Comparison of ENCODE assay signal across 10 mouse cellular contexts in the genomic region with DNA sequence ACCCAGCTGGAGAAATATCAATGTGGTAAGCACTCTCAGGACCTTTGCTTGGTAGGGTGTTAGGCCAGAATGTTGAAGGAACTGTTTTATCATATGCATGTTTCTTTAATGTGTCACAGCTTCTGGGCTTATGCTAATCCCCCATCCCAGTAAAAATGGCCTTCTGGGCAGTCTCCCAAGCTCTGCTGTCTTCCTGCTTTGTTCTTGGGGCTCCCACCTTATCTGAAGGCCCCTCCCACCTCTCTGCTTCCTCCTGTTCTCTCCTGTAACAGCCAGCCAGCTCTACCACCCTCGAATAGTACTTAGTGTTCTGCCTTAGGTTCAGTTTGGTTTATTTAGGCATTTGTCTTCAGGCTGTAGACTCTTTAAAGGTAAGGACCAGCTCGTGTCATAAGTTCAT. TPM values are rescaled to one million over a fixed set of nuclear protein-coding genes. Genes with fewer than 3 reads are reported as not detected.
DNase-seq lines count a peak whose midpoint lies in the region; ATAC-seq and TF ChIP-seq lines count a peak whose summit lies in the region.
"Had no signal": no experiment of that assay in that cellular context is flagged by ENCODE, and none has a peak within 500 bp of the region (broad histone marks: within the 10 kb centered on the region; RNA-seq: fewer than 3 reads in every experiment).

No protein-coding gene starts in this region.

- 59% methylated on average over 2 of the region's 2 CpGs for WGBS in forebrain, embryonic 12.5 days
- WGBS in forebrain, postnatal 0 days = 47% methylated on average over 2 of the region's 2 CpGs
- 16% methylated on average over 2 of the region's 2 CpGs for WGBS in liver, postnatal 0 days (ENCODE audit: insufficient replicate concordance)
- 18% methylated on average over 2 of the region's 2 CpGs for WGBS in heart, embryonic 11.5 days (ENCODE audit: insufficient replicate concordance)
- 44% methylated on average over 2 of the region's 2 CpGs for WGBS in neural tube, embryonic 15.5 days

- H3K9ac ChIP-seq in forebrain, embryonic 12.5 days = no peak overlapping the region
- no peak overlapping the region for H3K9ac ChIP-seq in forebrain, postnatal 0 days
- H3K9ac ChIP-seq in liver, postnatal 0 days (replicated peaks) = no peak overlapping the region
- peak overlapping the region; percentile 35; the same call in 1 of the 2 replicates for H3K9ac ChIP-seq in heart, embryonic 11.5 days (ENCODE audit: low read depth, low read length)
- H3K9ac ChIP-seq in neural tube, embryonic 15.5 days (replicated peaks) = no peak overlapping the region
- H3K9ac ChIP-seq: embryonic facial prominence, embryonic 12.5 days; limb, embryonic 15.5 days had no signal

- no peaks in the 10 kb centered on the region for H3K36me3 ChIP-seq in forebrain, embryonic 12.5 days (replicated peaks)
- peaks cover 2% of the 10 kb centered on the region; the same call in 1 of the 2 replicates for H3K36me3 ChIP-seq in forebrain, postnatal 0 days (ENCODE audit: insufficient read depth)
- H3K36me3 ChIP-seq in liver, postnatal 0 days (replicated peaks; ENCODE audit: insufficient read depth, low read length) = 0 out of 2 replicates have a peak, but pooled peaks cover 2% of the 10 kb centered on the region
- no peaks in the 10 kb centered on the region for H3K36me3 ChIP-seq in heart, embryonic 11.5 days (ENCODE audit: control insufficient read depth, insufficient read depth, low read length)
- no peaks in the 10 kb centered on the region for H3K36me3 ChIP-seq in neural tube, embryonic 15.5 days
- H3K36me3 ChIP-seq: embryonic facial prominence, embryonic 12.5 days; limb, embryonic 15.5 days had no signal

- DNase-seq in forebrain, postnatal 0 days = no peak
- DNase-seq in liver (peak; percentile 39), MN1 (ENCODE audit: low spot score) (no peak)
- DNase-seq in liver, postnatal 0 days = no peak
- DNase-seq in lung, postnatal 4 days = peak; percentile 28 to 33

- no peak for TF ChIP-seq EP300 in liver, postnatal 0 days (IDR thresholded peaks at IDR 0.05; ENCODE audit: low read depth)

- 0 out of 2 replicates have a peak overlapping the region, but pooled peaks have one; percentile 25 for H3K27ac ChIP-seq in forebrain, embryonic 12.5 days
- H3K27ac ChIP-seq in forebrain, postnatal 0 days (ENCODE audit: low read depth, low read length) = no peak overlapping the region
- no peak overlapping the region for H3K27ac ChIP-seq in liver, postnatal 0 days (ENCODE audit: low read depth)
- H3K27ac ChIP-seq in heart, embryonic 11.5 days (ENCODE audit: low read depth, low read length) = peak overlapping the region; percentile 74
- H3K27ac ChIP-seq in neural tube, embryonic 15.5 days (replicated peaks) = no peak overlapping the region
- H3K27ac ChIP-seq: embryonic facial prominence, embryonic 12.5 days; limb, embryonic 15.5 days had no signal

- no peak overlapping the region for H3K4me3 ChIP-seq in forebrain, embryonic 12.5 days (replicated peaks)
- no peak overlapping the region for H3K4me3 ChIP-seq in forebrain, postnatal 0 days (ENCODE audit: low read depth, low read length)
- no peak overlapping the region for H3K4me3 ChIP-seq in liver, postnatal 0 days (ENCODE audit: low read depth, low read length)
- H3K4me3 ChIP-seq in heart, embryonic 11.5 days (ENCODE audit: low read depth, low read length) = no peak overlapping the region
- H3K4me3 ChIP-seq in neural tube, embryonic 15.5 days (replicated peaks) = no peak overlapping the region
- H3K4me3 ChIP-seq: embryonic facial prominence, embryonic 12.5 days; limb, embryonic 15.5 days had no signal

- TF ChIP-seq CTCF in forebrain, postnatal 0 days (IDR thresholded peaks at IDR 0.05; ENCODE audit: low read depth) = no peak
- no peak for TF ChIP-seq CTCF in liver, postnatal 0 days (IDR thresholded peaks at IDR 0.05; ENCODE audit: low read depth)

- no peaks in the 10 kb centered on the region for H3K27me3 ChIP-seq in forebrain, embryonic 12.5 days
- no peaks in the 10 kb centered on the region for H3K27me3 ChIP-seq in forebrain, postnatal 0 days (ENCODE audit: insufficient read depth, low read length)
- H3K27me3 ChIP-seq in liver, postnatal 0 days (ENCODE audit: insufficient read depth, low read length) = no peaks in the 10 kb centered on the region
- H3K27me3 ChIP-seq in heart, embryonic 11.5 days (ENCODE audit: control insufficient read depth, insufficient read depth, low read length) = no peaks in the 10 kb centered on the region
- H3K27me3 ChIP-seq in neural tube, embryonic 15.5 days (replicated peaks) = no peaks in the 10 kb centered on the region
- H3K27me3 ChIP-seq: embryonic facial prominence, embryonic 12.5 days; limb, embryonic 15.5 days had no signal

- ATAC-seq in forebrain, embryonic 12.5 days (ENCODE audit: low FRiP score) = no peak
- ATAC-seq in forebrain, postnatal 0 days = no peak
- no peak for ATAC-seq in liver, postnatal 0 days
- ATAC-seq in heart, embryonic 11.5 days (replicated peaks; ENCODE audit: insufficient number of reproducible peaks, low FRiP score, low TSS enrichment) = 0 out of 2 replicates have a peak, but pooled peaks have one; percentile 48
- ATAC-seq in neural tube, embryonic 15.5 days (ENCODE audit: low FRiP score) = no peak

- H3K4me1 ChIP-seq in forebrain, embryonic 12.5 days = peaks cover 59% of the 10 kb centered on the region
- peaks cover 38% of the 10 kb centered on the region for H3K4me1 ChIP-seq in forebrain, postnatal 0 days (ENCODE audit: insufficient read depth)
- peaks cover 63% of the 10 kb centered on the region for H3K4me1 ChIP-seq in liver, postnatal 0 days (ENCODE audit: insufficient read depth)
- peaks cover 61% of the 10 kb centered on the region for H3K4me1 ChIP-seq in heart, embryonic 11.5 days (ENCODE audit: control insufficient read depth, insufficient read depth, low read length)
- H3K4me1 ChIP-seq in neural tube, embryonic 15.5 days = peaks cover 60% of the 10 kb centered on the region

- H3K4me2 ChIP-seq in forebrain, embryonic 12.5 days = no peak overlapping the region
- H3K4me2 ChIP-seq in forebrain, postnatal 0 days (ENCODE audit: low read depth) = no peak overlapping the region
- H3K4me2 ChIP-seq in liver, postnatal 0 days (ENCODE audit: low read depth, low read length) = no peak overlapping the region
- peak overlapping the region; percentile 7 for H3K4me2 ChIP-seq in heart, embryonic 11.5 days
- H3K4me2 ChIP-seq in neural tube, embryonic 15.5 days = no peak overlapping the region
- H3K4me2 ChIP-seq: embryonic facial prominence, embryonic 12.5 days; limb, embryonic 15.5 days had no signal

- H3K9me3 ChIP-seq in forebrain, embryonic 12.5 days = no peaks in the 10 kb centered on the region
- no peaks in the 10 kb centered on the region for H3K9me3 ChIP-seq in forebrain, postnatal 0 days (ENCODE audit: low read length)
- H3K9me3 ChIP-seq in liver, postnatal 0 days (ENCODE audit: low read length) = no peaks in the 10 kb centered on the region
- no peaks in the 10 kb centered on the region for H3K9me3 ChIP-seq in heart, embryonic 11.5 days (replicated peaks; ENCODE audit: control insufficient read depth, low read length)
- no peaks in the 10 kb centered on the region for H3K9me3 ChIP-seq in neural tube, embryonic 15.5 days (replicated peaks)
- H3K9me3 ChIP-seq: embryonic facial prominence, embryonic 12.5 days; limb, embryonic 15.5 days had no signal

RNA-seq across cellular contexts. Expression of a gene that starts 10.5 kb away (rescaled TPM):
- polyA plus RNA-seq in forebrain, embryonic 12.5 days (2016; fragmentation: Nextera tagmentation; extraction: Ambion mirVana) = 23.3 and 30.8 TPM in 2 replicates
- total RNA-seq in forebrain, postnatal 0 days (2014; rRNA removed) = 61.9 and 69.0 TPM in 2 replicates
- 11.3 and 12.9 TPM in 2 replicates for polyA plus RNA-seq in forebrain, postnatal 0 days (2015; fragmentation: Nextera tagmentation; extraction: Ambion mirVana)
- 3.0 and 3.7 TPM in 2 replicates for polyA plus RNA-seq in liver, postnatal 0 days (2015; fragmentation: Nextera tagmentation; extraction: Ambion mirVana)
- 20.2 and 28.7 TPM in 2 replicates for polyA plus RNA-seq in heart, embryonic 11.5 days (2014; fragmentation: Nextera tagmentation; extraction: Ambion mirVana)
- 13.6 and 17.0 TPM in 2 replicates for polyA plus RNA-seq in neural tube, embryonic 15.5 days (2015; fragmentation: Nextera tagmentation; extraction: Ambion mirVana)

RNA-seq across cellular contexts. Expression of a gene that starts 37.7 kb away (rescaled TPM):
- polyA plus RNA-seq in forebrain, embryonic 12.5 days (2016; fragmentation: Nextera tagmentation; extraction: Ambion mirVana) = 229 and 241 TPM in 2 replicates
- total RNA-seq in forebrain, postnatal 0 days (2014; rRNA removed) = 134 and 189 TPM in 2 replicates
- 239 and 278 TPM in 2 replicates for polyA plus RNA-seq in forebrain, postnatal 0 days (2015; fragmentation: Nextera tagmentation; extraction: Ambion mirVana)
- polyA plus RNA-seq in liver, postnatal 0 days (2015; fragmentation: Nextera tagmentation; extraction: Ambion mirVana) = 136 and 143 TPM in 2 replicates
- 242 TPM in 2 replicates for polyA plus RNA-seq in heart, embryonic 11.5 days (2014; fragmentation: Nextera tagmentation; extraction: Ambion mirVana)
- polyA plus RNA-seq in neural tube, embryonic 15.5 days (2015; fragmentation: Nextera tagmentation; extraction: Ambion mirVana) = 239 and 254 TPM in 2 replicates

Comparison
In these comparisons a context has a peak if more than half of its experiments do, and no peak if none do; other contexts are left out.
1. H3K27ac ChIP-seq: peak in forebrain, embryonic 12.5 days (single experiment) and heart, embryonic 11.5 days (single experiment); none in forebrain, postnatal 0 days (single experiment), liver, postnatal 0 days (single experiment) and neural tube, embryonic 15.5 days (single experiment).
2. DNase-seq: peak in liver (single experiment) and lung, postnatal 4 days (2 of 2); none in forebrain, postnatal 0 days (single experiment), liver, postnatal 0 days (single experiment) and MN1 (single experiment).